Mouse (Mus musculus) adrenal gland, adult 10 weeks (tissue): ENCODE results near the gene Plekhg1. TPM values are rescaled to one million over a fixed set of nuclear protein-coding genes. Genes with fewer than 3 reads are reported as not detected.

Experiments used
- polyA plus RNA-seq: library from polyadenylated mRNA; stranded (reverse); fragments of 350-450 nt; fragmentation: Illumina TruSeq; extraction: RNeasy Lipid Tissue Mini Kit (QIAGEN cat#74804); gene quantifications from one replicate; pipeline ENCODE4 v1.2.3, GENCODE M21; 2014; ENCODE audit warnings: low read depth, low replicate concordance

The Plekhg1 gene
- polyA plus RNA-seq, result 11.8 TPM

DNA sequence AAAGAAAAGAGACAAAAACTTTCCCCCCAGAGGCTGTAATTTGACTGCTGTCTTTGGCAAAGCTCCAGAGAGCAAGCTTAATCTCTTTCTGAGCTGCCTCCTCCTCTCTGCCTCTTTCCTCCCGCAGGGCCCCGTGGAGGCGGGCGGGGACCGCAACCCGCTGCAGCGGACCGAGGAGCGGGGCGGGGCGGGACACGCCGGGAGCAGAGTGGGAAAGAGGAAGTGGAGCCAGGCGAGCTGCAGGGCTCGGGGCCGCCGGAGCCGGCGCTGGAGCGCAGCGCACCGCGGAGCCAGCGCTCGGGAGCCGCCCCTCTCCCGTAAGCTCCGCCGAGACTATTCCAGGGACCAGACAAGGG is at the start of gene Plekhg1:
Plekhg1 (plus strand) TSS at position 217 of the 356 bp plus-strand sequence.

DNA sequence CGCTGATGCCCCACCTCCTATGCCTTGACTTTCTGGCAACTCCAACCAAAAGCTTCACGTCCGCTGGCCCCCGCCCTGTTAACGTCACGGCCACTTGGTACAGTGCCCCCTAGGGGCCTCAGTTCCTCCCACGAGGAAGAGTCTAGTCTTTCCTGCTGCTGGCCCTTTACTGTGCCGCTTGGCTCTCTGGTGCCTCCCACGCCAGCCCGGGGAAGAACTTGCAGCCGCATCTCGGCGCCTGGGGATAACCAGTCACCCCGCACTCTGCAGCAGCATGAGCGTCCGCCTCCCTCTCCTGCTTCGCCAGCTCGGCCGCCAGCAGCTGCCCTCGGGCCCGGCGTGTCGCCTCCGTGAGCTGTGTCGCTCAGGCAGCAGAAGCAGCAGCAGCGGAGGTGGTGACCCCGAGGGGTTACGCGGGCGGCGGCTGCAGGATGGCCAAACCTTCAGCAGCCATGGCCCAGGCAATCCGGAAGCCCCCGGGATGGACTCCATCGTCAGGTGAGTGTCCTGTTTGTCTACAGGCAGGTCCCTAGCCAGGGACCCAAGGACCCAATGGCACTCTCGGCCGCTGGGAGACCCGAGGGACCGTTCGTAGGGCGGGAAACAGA is 232.9 kb downstream of the Plekhg1 start, which contains the start of gene Mthfd1l:
Mthfd1l (plus strand) TSS at position 138 of the 608 bp plus-strand sequence.

Other genes with a start within 250 kb of the Plekhg1 start
- 0.76 TPM for gene Iyd, start 200.1 kb upstream of the Plekhg1 start, polyA plus RNA-seq
- 2.1 TPM for gene Mthfd1l, start 232.8 kb downstream of the Plekhg1 start, polyA plus RNA-seq